Mouse (Mus musculus) thymus, adult 2 months (tissue): ENCODE data around the gene Ttc17. TPM values are rescaled to one million over a fixed set of nuclear protein-coding genes. Genes with fewer than 3 reads are reported as not detected.

Experiments
- DNase-seq: peaks from one replicate; pipeline ENCODE4 v3.0.0; 2021
- H3K27ac ChIP-seq: fragments of 200-500 bp; 2 replicates; pipeline ENCODE4 v1.5.1; 2012; ENCODE audit warnings: low read length, control low read depth; ENCODE audit not compliant: control insufficient read depth, insufficient read depth
- H3K27me3 ChIP-seq: fragments of 200-500 bp; 2 replicates; pipeline ENCODE4 v1.6.1; 2012; ENCODE audit warnings: mild to moderate bottlenecking, low read length, moderate library complexity, mixed read lengths; ENCODE audit not compliant: control insufficient read depth, insufficient read depth
- H3K36me3 ChIP-seq: fragments of 200-500 bp; 2 replicates; pipeline ENCODE4 v1.6.1; 2012; ENCODE audit warnings: mild to moderate bottlenecking, low read length, moderate library complexity; ENCODE audit not compliant: control insufficient read depth, insufficient read depth
- H3K4me1 ChIP-seq: fragments of 200-500 bp; replicated peaks from 2 replicates; pipeline ENCODE4 v1.6.1; 2012; ENCODE audit warnings: low read length; ENCODE audit not compliant: control insufficient read depth, insufficient read depth
- H3K4me3 ChIP-seq: fragments of 200-500 bp; 2 replicates; pipeline ENCODE4 v1.5.1; 2012; ENCODE audit warnings: mild to moderate bottlenecking, low read length, control low read depth, moderate library complexity; ENCODE audit not compliant: control insufficient read depth, insufficient read depth
- CTCF ChIP-seq: fragments of 200-500 bp; IDR thresholded peaks from 2 replicates; pipeline ENCODE4 v1.5.1; 2012; ENCODE audit warnings: mild to moderate bottlenecking, control low read depth, low read length, moderate library complexity, borderline replicate concordance; ENCODE audit not compliant: control insufficient read depth, poor library complexity, insufficient read depth; ENCODE audit errors: extremely low read depth
- POLR2A ChIP-seq: fragments of 200-500 bp; IDR thresholded peaks from 2 replicates; pipeline ENCODE4 v1.6.1; 2012; ENCODE audit warnings: mild to moderate bottlenecking, low read length, control low read depth, moderate library complexity; ENCODE audit not compliant: control insufficient read depth, poor library complexity, insufficient read depth; ENCODE audit errors: extremely low read depth
- WGBS: fragments of 180-500 bp; shearing (Covaris S2); methylation state at CpG from one replicate; pipeline ENCODE4 v1.1.7; 2018; 5-methylcytosine and 5-hydroxymethylcytosine counted together
- polyA plus RNA-seq: library from polyadenylated mRNA; depleted of rRNA; stranded (reverse); fragments of >200 nt; gene quantifications from 2 replicates; pipeline ENCODE4 v1.2.3, GENCODE M21; 2012

The Ttc17 gene
- polyA plus RNA-seq, 1 experiment: 23.4 TPM

DNA sequence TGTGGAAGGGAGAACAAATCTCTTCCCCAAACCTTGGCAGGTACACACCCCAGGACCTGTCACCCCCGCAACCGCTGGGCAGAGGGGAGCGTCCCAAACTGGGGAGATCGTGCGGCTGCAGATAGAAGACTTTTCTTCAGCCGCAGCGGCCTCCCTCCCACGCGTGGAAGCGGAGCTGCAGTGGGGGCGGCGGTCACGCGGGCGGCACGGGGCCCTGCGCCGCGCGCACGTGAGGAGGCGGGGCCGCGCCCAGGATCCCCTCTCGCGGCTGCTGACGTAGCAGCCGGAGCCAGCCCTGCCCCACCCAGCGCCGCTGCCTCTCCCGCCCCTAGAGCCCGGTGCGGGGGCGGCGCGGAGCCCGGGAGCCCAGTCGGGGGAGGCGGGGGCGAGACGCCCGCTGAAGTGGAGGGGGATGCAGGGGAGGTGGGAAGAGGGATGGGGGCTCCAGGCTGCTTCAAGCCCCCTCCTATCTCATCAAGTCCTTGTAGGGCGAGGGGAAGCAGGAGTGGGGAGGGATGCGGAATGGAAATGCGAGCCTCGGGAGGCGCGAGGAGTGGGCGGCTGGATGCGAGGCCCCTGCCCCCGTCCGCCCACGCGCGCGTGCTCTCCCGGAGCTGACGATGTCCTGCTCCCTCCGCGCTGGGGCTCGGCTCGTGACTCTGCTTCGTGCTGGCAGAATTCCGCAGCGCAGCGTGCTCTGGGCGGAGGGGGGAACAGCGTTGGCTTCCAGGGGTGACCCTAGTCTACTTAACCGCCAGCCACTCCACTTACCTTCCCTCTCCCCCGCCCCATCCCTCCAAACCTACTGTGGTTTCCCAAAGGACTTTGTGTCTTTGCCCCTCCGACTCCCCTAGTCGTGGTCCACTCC, 133.1 kb downstream of the Ttc17 start:
- no peak for TF ChIP-seq POLR2A
- TF ChIP-seq CTCF: no peak
- no peaks in the 10 kb centered on the region for H3K36me3 ChIP-seq
- H3K4me1 ChIP-seq: peaks cover 8% of the 10 kb centered on the region
- 2% methylated on average over 71 of the region's 72 CpGs for WGBS
- peak; percentile 64 for DNase-seq
- H3K27ac ChIP-seq: no peak overlapping the region
- H3K4me3 ChIP-seq: peak overlapping the region; percentile 36
- peaks cover 5% of the 10 kb centered on the region; the same call in 1 of the 2 replicates for H3K27me3 ChIP-seq

GRCm38 (mm10) chr2:94271176-94271575, 135.3 kb downstream of the Ttc17 start:
- Histone ChIP-seq H3K27me3 (peaks cover 5% of the 10 kb centered on the region; the same call in 1 of the 2 replicates), H3K4me3 (no peak overlapping the region), H3K27ac (no peak overlapping the region), H3K4me1 (peaks cover 8% of the 10 kb centered on the region), H3K36me3 (no peaks in the 10 kb centered on the region)
- no peak for DNase-seq
- 94% methylated on average over 10 of the region's 10 CpGs for WGBS
- TF ChIP-seq CTCF (no peak), POLR2A (no peak)

DNA sequence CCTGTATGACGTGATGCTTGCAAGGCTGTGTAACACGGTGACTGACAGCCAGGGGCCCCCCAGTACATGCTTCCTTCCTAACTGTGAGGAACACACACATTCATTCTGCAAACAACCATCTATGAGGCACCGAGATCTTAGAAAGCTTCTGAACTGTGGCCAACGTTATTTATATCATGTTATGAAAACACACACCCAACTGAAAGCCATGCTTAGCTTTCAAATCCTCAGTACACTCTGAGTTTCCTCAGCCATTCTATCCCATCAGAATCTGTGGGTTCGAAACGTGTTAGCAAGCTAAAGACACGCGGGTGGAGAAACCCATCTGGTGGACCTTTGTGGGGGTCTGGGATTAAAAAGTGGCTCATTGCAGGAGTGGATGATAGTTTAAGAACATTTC, 137.7 kb downstream of the Ttc17 start:
- H3K27ac ChIP-seq: no peak overlapping the region
- DNase-seq: no peak
- peaks cover 4% of the 10 kb centered on the region; the same call in 1 of the 2 replicates for H3K27me3 ChIP-seq
- H3K4me3 ChIP-seq: no peak overlapping the region
- H3K4me1 ChIP-seq: peaks cover 8% of the 10 kb centered on the region
- 61% methylated on average over 8 of the region's 8 CpGs for WGBS
- H3K36me3 ChIP-seq: no peaks in the 10 kb centered on the region
- TF ChIP-seq CTCF (no peak), POLR2A (no peak)

DNA sequence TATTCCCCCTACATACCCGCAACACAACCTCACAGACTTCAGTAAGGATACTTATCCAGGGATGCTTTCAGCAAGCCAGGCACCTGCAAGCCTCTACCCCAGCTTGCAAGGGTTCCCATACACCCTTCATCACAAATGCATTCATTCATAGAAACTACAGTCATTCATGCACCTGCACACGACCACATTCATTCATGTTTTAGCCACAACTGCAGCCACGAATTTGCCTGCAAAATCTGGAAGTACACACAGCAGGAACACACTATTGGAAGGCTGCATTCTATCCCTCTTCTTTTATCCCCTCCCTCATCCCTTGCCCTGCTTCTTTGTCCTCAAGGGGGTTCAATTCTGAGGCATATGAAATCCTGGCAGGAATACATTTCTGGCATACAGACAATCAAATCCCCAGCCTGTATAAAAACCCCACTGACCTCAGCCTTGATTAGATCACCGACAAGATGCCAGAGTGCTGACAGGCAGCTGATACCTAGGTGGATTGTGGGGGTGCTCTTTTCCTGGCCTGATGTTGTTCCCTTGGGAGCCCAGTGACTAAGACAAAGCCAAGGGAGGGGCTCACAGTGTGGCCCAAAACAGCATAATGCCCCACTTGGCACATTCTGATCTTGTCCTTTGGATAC, 139.2 kb downstream of the Ttc17 start:
- 44% methylated on average over 4 of the region's 4 CpGs for WGBS
- Histone ChIP-seq H3K4me3 (no peak overlapping the region), H3K27me3 (peaks cover 4% of the 10 kb centered on the region; the same call in 1 of the 2 replicates), H3K4me1 (no peaks in the 10 kb centered on the region), H3K27ac (no peak overlapping the region), H3K36me3 (no peaks in the 10 kb centered on the region)
- TF ChIP-seq CTCF: no peak
- TF ChIP-seq POLR2A: no peak
- DNase-seq: no peak

- no peaks in the 10 kb centered on the region for H3K36me3 ChIP-seq
- H3K4me1 ChIP-seq: no peaks in the 10 kb centered on the region
- no peak for TF ChIP-seq POLR2A
- TF ChIP-seq CTCF: no peak
- DNase-seq: no peak
- H3K27me3 ChIP-seq: peaks cover 4% of the 10 kb centered on the region; the same call in 1 of the 2 replicates
- no peak overlapping the region for H3K27ac ChIP-seq
- no peak overlapping the region for H3K4me3 ChIP-seq
- WGBS: 62% methylated on average over 7 of the region's 7 CpGs
Measured at GRCm38 (mm10) chr2:94266381-94267160, 139.9 kb downstream of the Ttc17 start.

DNA sequence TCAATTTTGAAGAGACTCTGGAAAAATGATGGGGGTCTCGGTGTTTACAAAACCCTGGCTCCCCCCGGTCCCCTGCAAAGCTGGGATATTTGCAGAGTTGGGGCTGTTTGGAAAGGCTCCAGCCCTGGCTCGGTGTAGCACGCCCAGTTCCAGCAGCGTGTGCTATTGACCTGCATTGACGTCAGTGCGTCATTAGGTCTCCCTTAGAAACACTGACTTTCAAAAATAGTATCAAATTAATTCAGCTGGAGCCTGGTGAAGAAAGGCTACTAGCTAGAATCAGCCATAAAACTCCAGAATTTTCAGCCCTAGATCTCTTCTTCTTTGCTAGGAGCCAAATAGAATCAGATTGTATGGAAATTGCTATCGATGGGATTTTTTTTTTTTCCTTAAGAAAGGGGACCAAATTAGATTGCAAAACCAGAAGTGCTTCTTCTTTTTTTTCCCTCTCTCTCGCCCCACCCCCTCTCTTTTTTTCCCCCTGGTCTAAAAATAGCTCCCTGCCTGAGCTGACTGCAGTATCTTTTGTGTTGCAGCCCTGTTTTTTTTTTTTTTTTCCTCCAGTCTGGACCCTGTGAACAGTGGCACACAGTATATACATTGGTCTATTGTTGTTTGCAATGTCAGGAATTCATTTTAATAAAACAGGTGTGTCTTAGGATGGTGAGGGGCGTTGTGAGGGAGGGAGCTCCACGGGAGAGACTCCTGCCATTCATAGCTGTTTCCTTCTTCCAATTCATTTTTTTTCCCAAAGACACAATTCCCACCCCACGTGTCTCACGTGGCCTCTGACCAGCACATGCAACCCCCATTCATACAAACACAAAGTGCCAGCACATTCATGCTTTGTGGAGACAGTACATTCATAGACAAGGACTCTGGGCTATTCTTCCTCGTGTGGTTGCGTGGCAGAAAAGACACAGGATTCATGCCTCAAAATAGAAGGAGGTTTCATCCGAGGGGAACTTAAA, 141.0 kb downstream of the Ttc17 start:
- no peak overlapping the region for H3K27ac ChIP-seq
- WGBS: 9% methylated on average over 16 of the region's 16 CpGs
- TF ChIP-seq POLR2A (no peak), CTCF (no peak)

More for the DNA sequence above, 141.0 kb downstream of the Ttc17 start:
- no peaks in the 10 kb centered on the region for H3K4me1 ChIP-seq
- no peak for DNase-seq
- no peak overlapping the region for H3K4me3 ChIP-seq
- peaks cover 4% of the 10 kb centered on the region; the same call in 1 of the 2 replicates for H3K27me3 ChIP-seq
- H3K36me3 ChIP-seq: no peaks in the 10 kb centered on the region
